Mouse (Mus musculus) E14TG2a.4 (cell line): ENCODE results near the gene Tm4sf1.

Experiments
- H3K27me3 ChIP-seq: 2 replicates; pipeline ENCODE4 v1.6.1; 2014; ENCODE audit warnings: low read length, control low read depth; ENCODE audit not compliant: insufficient read depth
- H3K36me3 ChIP-seq: 2 replicates; pipeline ENCODE4 v1.6.1; 2014; ENCODE audit warnings: low read length, control low read depth; ENCODE audit not compliant: insufficient read depth
- H3K4me1 ChIP-seq: replicated peaks from 2 replicates; pipeline ENCODE4 v1.6.1; 2014; ENCODE audit warnings: low read depth, low read length, control low read depth
- H3K4me3 ChIP-seq: replicated peaks from 2 replicates; pipeline ENCODE4 v1.5.1; 2014; ENCODE audit warnings: mild to moderate bottlenecking, low read length
- H3K9me3 ChIP-seq: 2 replicates; pipeline ENCODE4 v1.6.1; 2014; ENCODE audit warnings: low read length, control low read depth
- CTCF ChIP-seq: conservative IDR thresholded peaks from 2 replicates; pipeline ENCODE4 v1.5.1; 2014; ENCODE audit warnings: low read length
- NANOG ChIP-seq: IDR thresholded peaks from 2 replicates; pipeline ENCODE4 v1.6.1; 2014; ENCODE audit warnings: borderline replicate concordance, low read length, mixed read lengths
- POU5F1 ChIP-seq: IDR thresholded peaks from 2 replicates; pipeline ENCODE4 v1.6.1; 2014; ENCODE audit warnings: low read length, borderline replicate concordance

Tm4sf1 gene

DNA sequence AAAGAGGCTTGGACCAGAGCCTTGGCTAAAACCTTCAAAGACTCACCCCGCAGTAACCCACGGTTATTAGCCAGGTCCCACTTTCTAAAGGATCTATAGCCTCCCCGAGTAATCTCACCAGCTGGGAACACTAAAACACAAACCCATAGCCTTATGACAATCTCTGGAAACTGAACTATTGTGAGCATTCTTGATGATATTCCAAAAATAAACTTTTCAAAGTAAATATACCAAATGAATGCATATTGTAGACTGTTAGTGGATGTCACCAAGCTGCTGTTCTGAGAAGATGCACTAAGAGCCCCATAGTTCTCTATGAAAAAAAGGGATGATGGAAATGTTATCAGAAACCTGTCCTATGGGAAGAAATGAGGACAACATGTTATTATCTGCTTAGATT, 25.0 kb downstream of the Tm4sf1 start:
- no peak overlapping the region for H3K4me3 ChIP-seq
- H3K4me1 ChIP-seq, result 0 out of 2 replicates have a peak, but pooled peaks cover 6% of the 10 kb centered on the region
- peaks cover 16% of the 10 kb centered on the region for H3K9me3 ChIP-seq
- TF ChIP-seq CTCF (no peak), POU5F1 (no peak), NANOG (no peak)
- H3K36me3 ChIP-seq, result no peaks in the 10 kb centered on the region
- no peaks in the 10 kb centered on the region for H3K27me3 ChIP-seq

GRCm38 (mm10) chr3:57268994-57269393, 32.8 kb downstream of the Tm4sf1 start:
- no peaks in the 10 kb centered on the region for H3K27me3 ChIP-seq
- H3K4me3 ChIP-seq, result no peak overlapping the region
- no peaks in the 10 kb centered on the region for H3K4me1 ChIP-seq
- no peak for TF ChIP-seq POU5F1
- TF ChIP-seq CTCF, result no peak
- TF ChIP-seq NANOG, result no peak
- peaks cover 17% of the 10 kb centered on the region for H3K9me3 ChIP-seq
- no peaks in the 10 kb centered on the region for H3K36me3 ChIP-seq

GRCm38 (mm10) chr3:57267559-57268173, 34.1 kb downstream of the Tm4sf1 start:
- H3K27me3 ChIP-seq, result no peaks in the 10 kb centered on the region
- H3K9me3 ChIP-seq, result peaks cover 7% of the 10 kb centered on the region
- H3K36me3 ChIP-seq, result no peaks in the 10 kb centered on the region
- TF ChIP-seq POU5F1 (no peak), CTCF (peak; percentile 95)
- H3K4me1 ChIP-seq, result no peaks in the 10 kb centered on the region
- H3K4me3 ChIP-seq, result no peak overlapping the region

GRCm38 (mm10) chr3:57253041-57253440, 48.7 kb downstream of the Tm4sf1 start:
- TF ChIP-seq POU5F1 (no peak), NANOG (no peak), CTCF (no peak)
- Histone ChIP-seq H3K4me3 (no peak overlapping the region), H3K9me3 (peaks cover 48% of the 10 kb centered on the region), H3K4me1 (no peaks in the 10 kb centered on the region), H3K27me3 (no peaks in the 10 kb centered on the region), H3K36me3 (no peaks in the 10 kb centered on the region)

DNA sequence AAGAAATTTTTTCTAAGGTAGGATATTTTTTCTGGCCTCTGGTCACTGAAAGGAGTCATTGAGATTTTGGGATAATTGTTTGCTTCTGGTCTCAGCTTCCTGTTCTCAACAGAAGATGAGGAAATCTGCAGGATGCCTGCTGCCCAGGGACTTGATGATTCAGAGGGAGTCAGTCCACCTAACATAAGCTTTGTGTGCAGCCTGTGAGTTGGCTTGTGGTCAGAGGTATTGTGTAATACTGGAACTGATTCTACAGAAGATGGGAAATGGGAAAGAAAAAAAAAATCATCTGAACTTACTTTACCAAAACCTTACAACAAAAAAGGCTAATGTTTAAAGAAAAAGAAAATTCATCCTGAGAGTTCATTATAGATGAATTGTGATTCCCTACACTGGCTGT, 49.2 kb downstream of the Tm4sf1 start:
- no peaks in the 10 kb centered on the region for H3K4me1 ChIP-seq
- H3K4me3 ChIP-seq, result no peak overlapping the region
- TF ChIP-seq CTCF (no peak), NANOG (no peak), POU5F1 (no peak)
- H3K27me3 ChIP-seq, result no peaks in the 10 kb centered on the region
- H3K36me3 ChIP-seq, result no peaks in the 10 kb centered on the region
- peaks cover 50% of the 10 kb centered on the region for H3K9me3 ChIP-seq

DNA sequence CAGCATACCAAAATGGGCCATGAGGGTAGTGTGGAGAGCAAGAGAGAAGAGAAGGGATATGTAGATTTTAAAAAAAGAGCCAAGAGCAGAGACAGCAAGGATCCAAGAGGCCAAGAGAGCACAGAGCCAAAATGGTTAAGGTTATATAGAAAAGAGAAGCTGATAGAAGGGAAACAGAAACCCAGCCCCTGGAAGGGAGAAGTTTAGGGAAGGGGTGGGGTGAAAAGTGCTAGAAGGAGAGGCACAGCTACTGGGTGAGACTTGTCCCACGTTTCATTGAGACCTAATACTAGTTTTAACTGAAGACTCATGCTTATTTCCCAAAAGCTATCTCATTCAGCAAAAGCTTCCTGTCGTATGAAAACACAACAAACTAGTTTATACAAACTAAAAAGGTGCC, 56.5 kb downstream of the Tm4sf1 start:
- H3K4me3 ChIP-seq, result no peak overlapping the region
- no peaks in the 10 kb centered on the region for H3K36me3 ChIP-seq
- peaks cover 41% of the 10 kb centered on the region for H3K9me3 ChIP-seq
- H3K4me1 ChIP-seq, result no peaks in the 10 kb centered on the region
- TF ChIP-seq POU5F1, result no peak
- TF ChIP-seq NANOG, result no peak
- no peak for TF ChIP-seq CTCF
- no peaks in the 10 kb centered on the region for H3K27me3 ChIP-seq
